Mouse (Mus musculus) C2C12 (cell line): ENCODE data around the gene Ptx3.
"Not testable (repeated sequence)": the region's sequence is repeated elsewhere in the genome, so short reads cannot be mapped to it uniquely, and the experiment has no call there.

Experiments used
- CTCF ChIP-seq: IDR thresholded peaks from one replicate; pipeline ENCODE4 v1.5.1; 2011; ENCODE audit not compliant: control insufficient read depth, insufficient read depth, insufficient read length
- FOSL1 ChIP-seq: IDR thresholded peaks from one replicate; pipeline ENCODE4 v1.8.0; 2011; ENCODE audit warnings: mild to moderate bottlenecking, low read length; ENCODE audit not compliant: poor library complexity, insufficient read depth, severe bottlenecking
- MAX ChIP-seq: IDR thresholded peaks from one replicate; pipeline ENCODE4 v1.6.1; 2011; ENCODE audit warnings: mild to moderate bottlenecking, control low read depth
- MYOD1 ChIP-seq: IDR thresholded peaks from one replicate; pipeline ENCODE4 v1.6.1; 2011; ENCODE audit warnings: low read depth; ENCODE audit not compliant: control insufficient read depth, insufficient read length
- MYOG ChIP-seq: IDR thresholded peaks from one replicate; pipeline ENCODE4 v1.6.1; 2011; ENCODE audit not compliant: control insufficient read depth, insufficient read length; ENCODE audit errors: extremely low read depth
- USF1 ChIP-seq: IDR thresholded peaks from one replicate; pipeline ENCODE4 v1.6.1; 2011; ENCODE audit warnings: low read depth, mild to moderate bottlenecking, control low read depth, moderate library complexity

DNA sequence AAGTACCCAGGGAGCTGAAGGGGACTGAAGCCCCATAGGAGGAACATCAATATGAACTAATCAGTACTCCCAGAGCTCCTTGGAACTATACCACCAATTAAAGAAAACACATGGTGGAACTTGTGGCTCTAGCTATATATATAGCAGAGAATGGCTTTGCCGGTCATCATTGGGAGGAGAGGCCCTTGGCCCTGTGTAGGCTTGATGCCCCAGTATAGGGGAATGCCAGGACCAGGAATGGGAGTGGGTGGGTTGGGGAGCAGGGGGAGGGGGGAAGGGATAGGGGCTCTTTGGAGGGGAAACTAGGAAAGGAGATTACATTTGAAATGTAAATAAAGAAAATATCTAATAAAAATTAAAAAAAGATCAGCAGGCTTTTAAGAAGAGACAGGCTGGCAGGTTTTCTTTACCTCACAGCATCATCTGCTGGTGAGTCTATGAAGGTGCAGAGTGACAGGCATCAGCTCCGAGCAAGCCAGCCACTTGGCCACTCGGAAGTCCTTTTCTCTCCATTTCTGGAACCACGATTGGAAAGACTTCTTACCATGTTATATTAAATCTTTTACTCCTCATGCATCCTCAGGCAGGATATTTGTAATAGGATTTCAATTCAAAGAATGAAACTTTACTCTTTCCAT is 16.6 kb downstream of the Ptx3 start:
- not testable (repeated sequence) for TF ChIP-seq MYOD1, USF1, FOSL1, MAX, MYOG
- peak; percentile 45 for TF ChIP-seq CTCF
